Mouse (Mus musculus) E14TG2a.4 (cell line): ENCODE measurements around the gene Cdk18.

Experiments
- H3K27me3 ChIP-seq: 2 replicates; pipeline ENCODE4 v1.6.1; 2014; ENCODE audit warnings: low read length, control low read depth; ENCODE audit not compliant: insufficient read depth
- H3K36me3 ChIP-seq: 2 replicates; pipeline ENCODE4 v1.6.1; 2014; ENCODE audit warnings: low read length, control low read depth; ENCODE audit not compliant: insufficient read depth
- H3K4me1 ChIP-seq: replicated peaks from 2 replicates; pipeline ENCODE4 v1.6.1; 2014; ENCODE audit warnings: low read depth, low read length, control low read depth
- H3K4me3 ChIP-seq: replicated peaks from 2 replicates; pipeline ENCODE4 v1.5.1; 2014; ENCODE audit warnings: mild to moderate bottlenecking, low read length
- H3K9me3 ChIP-seq: 2 replicates; pipeline ENCODE4 v1.6.1; 2014; ENCODE audit warnings: low read length, control low read depth
- CTCF ChIP-seq: conservative IDR thresholded peaks from 2 replicates; pipeline ENCODE4 v1.5.1; 2014; ENCODE audit warnings: low read length
- NANOG ChIP-seq: IDR thresholded peaks from 2 replicates; pipeline ENCODE4 v1.6.1; 2014; ENCODE audit warnings: borderline replicate concordance, low read length, mixed read lengths
- POU5F1 ChIP-seq: IDR thresholded peaks from 2 replicates; pipeline ENCODE4 v1.6.1; 2014; ENCODE audit warnings: low read length, borderline replicate concordance

Gene Cdk18

GRCm38 (mm10) chr1:132144223-132144622 lies 4.7 kb upstream of the Cdk18 start:
- TF ChIP-seq POU5F1 (no peak), CTCF (no peak), NANOG (no peak)
- Histone ChIP-seq H3K9me3 (no peaks in the 10 kb centered on the region), H3K4me3 (no peak overlapping the region), H3K4me1 (peaks cover 32% of the 10 kb centered on the region), H3K27me3 (peaks cover 41% of the 10 kb centered on the region), H3K36me3 (no peaks in the 10 kb centered on the region)

- peaks cover 41% of the 10 kb centered on the region for H3K27me3 ChIP-seq
- H3K9me3 ChIP-seq, result no peaks in the 10 kb centered on the region
- TF ChIP-seq POU5F1, result no peak
- TF ChIP-seq CTCF, result no peak
- TF ChIP-seq NANOG, result no peak
- H3K4me1 ChIP-seq, result peaks cover 36% of the 10 kb centered on the region
- no peak overlapping the region for H3K4me3 ChIP-seq
- no peaks in the 10 kb centered on the region for H3K36me3 ChIP-seq
Measured at GRCm38 (mm10) chr1:132143730-132144129, 4.2 kb upstream of the Cdk18 start.

GRCm38 (mm10) chr1:132143079-132143478 lies 3.6 kb upstream of the Cdk18 start:
- no peaks in the 10 kb centered on the region for H3K36me3 ChIP-seq
- H3K4me1 ChIP-seq, result peaks cover 42% of the 10 kb centered on the region
- peaks cover 42% of the 10 kb centered on the region for H3K27me3 ChIP-seq
- no peak overlapping the region for H3K4me3 ChIP-seq
- no peaks in the 10 kb centered on the region for H3K9me3 ChIP-seq
- no peak for TF ChIP-seq POU5F1
- TF ChIP-seq CTCF, result no peak
- TF ChIP-seq NANOG, result no peak

GRCm38 (mm10) chr1:132141753-132142152 lies 2.3 kb upstream of the Cdk18 start:
- peaks cover 50% of the 10 kb centered on the region for H3K4me1 ChIP-seq
- no peak for TF ChIP-seq CTCF
- TF ChIP-seq POU5F1, result no peak
- no peak for TF ChIP-seq NANOG
- H3K4me3 ChIP-seq, result no peak overlapping the region
- H3K9me3 ChIP-seq, result no peaks in the 10 kb centered on the region
- H3K36me3 ChIP-seq, result no peaks in the 10 kb centered on the region
- peaks cover 46% of the 10 kb centered on the region for H3K27me3 ChIP-seq

GRCm38 (mm10) chr1:132141166-132141565 lies 1.7 kb upstream of the Cdk18 start:
- Histone ChIP-seq H3K36me3 (no peaks in the 10 kb centered on the region), H3K27me3 (peaks cover 47% of the 10 kb centered on the region), H3K9me3 (no peaks in the 10 kb centered on the region), H3K4me1 (peaks cover 50% of the 10 kb centered on the region), H3K4me3 (no peak overlapping the region)
- TF ChIP-seq NANOG, result no peak
- TF ChIP-seq CTCF, result no peak
- no peak for TF ChIP-seq POU5F1

DNA sequence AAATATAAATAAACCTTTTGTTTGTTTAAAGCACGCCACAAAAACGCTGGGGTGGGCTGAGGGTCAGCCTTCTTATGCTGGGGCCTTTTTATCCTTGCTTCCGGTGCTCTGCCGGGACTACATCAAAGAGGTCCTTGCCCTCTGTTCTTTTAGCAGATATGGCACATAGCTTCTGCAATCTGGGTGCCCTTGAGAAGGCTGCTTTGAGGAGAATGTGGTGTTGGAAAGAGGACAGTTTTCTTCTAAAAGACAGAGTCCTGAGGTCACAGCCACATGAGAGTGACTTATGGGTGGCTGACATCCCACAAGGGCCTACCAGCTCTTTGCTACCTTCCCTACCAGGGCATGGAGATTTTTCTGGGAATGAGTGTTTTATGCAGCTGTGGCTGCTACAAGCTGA lies 1.1 kb upstream of the Cdk18 start:
- no peak overlapping the region for H3K4me3 ChIP-seq
- no peaks in the 10 kb centered on the region for H3K36me3 ChIP-seq
- no peaks in the 10 kb centered on the region for H3K9me3 ChIP-seq
- no peak for TF ChIP-seq NANOG
- no peak for TF ChIP-seq CTCF
- no peak for TF ChIP-seq POU5F1
- H3K27me3 ChIP-seq, result peaks cover 44% of the 10 kb centered on the region
- peaks cover 54% of the 10 kb centered on the region for H3K4me1 ChIP-seq

DNA sequence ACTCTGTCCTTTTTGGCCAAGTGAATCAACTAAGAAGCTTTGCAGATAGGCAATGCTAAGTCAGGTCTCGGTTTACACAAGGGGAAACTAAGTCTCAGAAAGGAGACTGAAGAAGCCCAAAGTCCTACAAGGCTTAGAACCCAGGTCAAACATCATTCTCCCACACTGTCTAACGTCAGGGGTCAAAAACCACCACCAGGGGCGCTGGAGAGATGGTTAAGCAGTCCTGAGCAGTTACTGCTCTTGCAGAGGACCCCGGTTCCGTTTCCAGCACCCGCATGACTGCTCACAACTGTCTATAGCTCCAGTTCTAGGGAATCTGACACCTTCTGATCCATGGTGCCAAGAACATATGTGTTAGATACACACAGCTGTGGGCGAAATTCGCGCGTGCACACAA lies 687 bp upstream of the Cdk18 start:
- Histone ChIP-seq H3K27me3 (peaks cover 44% of the 10 kb centered on the region), H3K36me3 (no peaks in the 10 kb centered on the region), H3K4me3 (peak overlapping the region; percentile 88), H3K4me1 (peaks cover 58% of the 10 kb centered on the region), H3K9me3 (no peaks in the 10 kb centered on the region)
- TF ChIP-seq POU5F1 (no peak), CTCF (peak; percentile 83), NANOG (no peak)

DNA sequence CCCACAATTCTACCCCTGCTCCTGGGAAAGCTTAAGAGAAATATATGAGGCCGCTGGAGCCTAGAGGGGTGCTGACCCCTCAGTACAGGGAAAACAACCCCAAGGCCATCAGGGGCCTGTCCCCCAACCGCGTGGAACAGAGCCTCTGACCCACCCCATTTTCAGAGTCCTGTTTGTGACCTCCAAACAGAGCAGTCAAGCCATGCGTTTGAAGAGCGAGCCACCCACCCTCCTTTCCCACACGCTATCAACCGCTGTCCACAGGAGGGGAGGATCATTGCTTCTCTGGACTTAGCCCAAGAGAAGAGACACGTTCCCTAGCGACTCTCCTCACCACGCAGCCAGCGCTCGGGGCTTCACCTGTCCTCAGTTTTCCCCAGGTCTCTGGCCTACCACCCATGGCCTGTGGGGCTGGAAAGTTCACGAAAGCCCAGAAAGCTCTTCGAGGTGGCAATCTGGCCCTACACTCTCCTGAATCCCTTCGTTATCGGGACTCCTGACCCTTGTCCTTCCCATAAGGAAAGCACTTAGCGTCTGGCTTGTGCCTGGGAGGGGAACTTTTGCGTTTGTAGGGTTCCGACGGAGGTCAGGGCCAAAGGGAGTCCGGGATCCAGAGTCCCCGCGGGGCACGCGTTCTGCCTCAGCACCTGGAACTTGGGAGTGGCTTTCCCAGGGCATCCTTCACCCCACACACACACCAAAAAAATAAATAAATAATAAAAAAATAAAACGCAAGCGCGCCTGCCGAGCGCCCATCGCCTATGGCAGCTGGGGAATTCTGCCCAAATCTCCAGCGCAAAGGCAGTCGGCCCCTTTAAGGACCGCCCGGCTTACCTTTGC lies 688 bp downstream of the Cdk18 start:
- H3K27me3 ChIP-seq, result peaks cover 35% of the 10 kb centered on the region
- no peaks in the 10 kb centered on the region for H3K9me3 ChIP-seq
- no peak for TF ChIP-seq NANOG
- TF ChIP-seq CTCF, result no peak
- no peak for TF ChIP-seq POU5F1
- H3K4me1 ChIP-seq, result peaks cover 63% of the 10 kb centered on the region
- H3K36me3 ChIP-seq, result no peaks in the 10 kb centered on the region
- peak overlapping the region; percentile 88 for H3K4me3 ChIP-seq
